Mouse (Mus musculus): ENCODE measurements around the gene Numb.
A peak's percentile ranks its signal among the peaks of the same experiment; 100 is the strongest.

The Numb gene

GRCm38 (mm10) chr12:83923486-83923859, 1.7 kb upstream of the Numb start:
- DNase-seq (ENCODE audit: inconsistent age in 2 of 2, low spot score in 1 of 2) = no peak

- DNase-seq (ENCODE audit: inconsistent age in 2 of 2, low spot score in 1 of 2) = peak in 1 of 2 experiments; percentile 52
These were observed 1.2 kb upstream of the Numb start for GRCm38 (mm10) chr12:83922724-83923485.

DNA sequence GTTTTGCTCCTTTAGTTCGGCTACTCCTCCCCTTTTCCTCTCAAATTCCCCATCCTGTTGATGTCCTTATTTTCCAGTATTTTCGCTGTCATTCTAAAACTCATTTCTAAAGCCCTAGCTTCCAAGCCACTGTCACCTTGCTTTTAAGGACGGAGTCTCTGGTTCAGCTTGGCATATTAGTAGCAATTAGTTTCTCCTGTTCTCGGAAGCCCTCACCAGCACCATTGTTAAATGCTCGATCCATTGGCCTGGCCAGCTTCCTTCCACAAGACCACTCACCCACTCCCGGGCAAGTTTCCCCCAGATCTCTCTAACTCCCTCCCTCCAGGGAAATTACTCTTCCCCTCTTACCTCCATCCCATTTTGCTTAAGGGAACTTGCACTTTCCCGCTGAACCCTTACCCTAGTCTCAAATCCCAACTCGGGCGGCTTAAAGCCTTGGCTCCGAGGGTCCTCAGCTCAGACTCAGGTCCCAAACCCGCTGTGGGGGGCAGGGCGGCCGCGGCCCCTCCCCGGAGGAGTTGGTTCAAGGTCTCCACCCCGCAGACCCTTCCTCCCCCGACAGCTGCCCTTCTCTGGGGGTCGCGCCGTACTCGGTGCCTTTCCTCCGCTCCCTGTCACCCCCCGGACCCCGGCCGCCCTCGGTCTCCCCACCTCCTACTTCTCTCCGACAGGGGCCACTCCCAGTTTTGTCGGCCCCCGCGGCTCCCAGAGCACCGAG, 853 bp downstream of the Numb start:
- DNase-seq (ENCODE audit: inconsistent age in 2 of 2, low spot score in 1 of 2) = peak; percentile 59 to 75

- peak; percentile 15 to 55 for DNase-seq (ENCODE audit: inconsistent age in 2 of 2, low spot score in 1 of 2)
These were observed 4.8 kb downstream of the Numb start for GRCm38 (mm10) chr12:83916884-83917283.

- DNase-seq (ENCODE audit: inconsistent age in 2 of 2, low spot score in 1 of 2) = no peak
These were observed 6.9 kb downstream of the Numb start for GRCm38 (mm10) chr12:83914797-83915196.

DNA sequence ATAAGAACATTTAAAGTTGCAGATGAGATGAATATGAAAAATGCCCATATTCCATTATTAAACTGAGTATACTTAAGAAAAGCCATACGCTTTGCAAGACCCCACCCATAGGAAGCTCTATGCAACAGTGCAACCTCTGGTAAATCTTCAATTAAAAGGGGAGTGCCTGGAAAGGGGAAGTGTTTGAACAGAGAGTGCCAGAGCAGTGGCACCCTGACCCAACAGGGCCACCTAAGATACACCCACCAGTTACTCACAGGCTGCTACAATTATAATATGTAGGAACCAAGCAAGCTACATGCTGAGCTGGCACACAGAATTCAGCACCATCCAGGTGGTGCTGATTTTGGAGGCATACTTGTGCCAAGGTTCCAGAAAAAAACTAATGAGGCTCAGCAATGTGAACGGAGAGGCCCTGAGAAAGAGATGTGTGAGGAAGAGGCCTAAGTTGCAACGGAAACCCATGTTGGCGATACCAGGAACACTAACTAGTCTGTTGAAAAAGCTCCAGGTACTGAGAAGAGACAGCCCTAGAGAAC, 7.5 kb downstream of the Numb start:
- DNase-seq (ENCODE audit: inconsistent age in 2 of 2, low spot score in 1 of 2) = no peak

DNA sequence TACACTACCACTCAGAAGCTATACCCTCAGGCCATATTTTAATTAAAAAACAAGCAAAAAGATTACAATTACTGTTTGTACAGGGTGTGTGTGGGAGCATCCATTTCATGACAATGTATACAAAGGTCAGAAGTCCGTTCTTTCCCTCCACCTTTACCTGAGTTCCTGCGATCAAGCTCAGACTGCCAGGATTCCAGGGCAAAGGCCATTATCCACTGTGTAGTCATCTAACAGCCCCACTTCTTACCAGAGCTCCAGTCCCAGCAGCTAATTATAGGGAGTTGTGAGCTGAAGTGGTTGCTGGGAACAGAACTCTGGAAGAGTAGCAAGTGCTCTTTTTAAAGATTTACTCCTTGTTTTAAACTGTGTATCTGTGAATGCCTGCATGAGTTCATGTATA, 11.3 kb downstream of the Numb start:
- DNase-seq (ENCODE audit: inconsistent age in 2 of 2, low spot score in 1 of 2) = no peak

- no peak for DNase-seq (ENCODE audit: inconsistent age in 2 of 2, low spot score in 1 of 2)
These were observed 28.8 kb downstream of the Numb start for GRCm38 (mm10) chr12:83892926-83893325.

DNA sequence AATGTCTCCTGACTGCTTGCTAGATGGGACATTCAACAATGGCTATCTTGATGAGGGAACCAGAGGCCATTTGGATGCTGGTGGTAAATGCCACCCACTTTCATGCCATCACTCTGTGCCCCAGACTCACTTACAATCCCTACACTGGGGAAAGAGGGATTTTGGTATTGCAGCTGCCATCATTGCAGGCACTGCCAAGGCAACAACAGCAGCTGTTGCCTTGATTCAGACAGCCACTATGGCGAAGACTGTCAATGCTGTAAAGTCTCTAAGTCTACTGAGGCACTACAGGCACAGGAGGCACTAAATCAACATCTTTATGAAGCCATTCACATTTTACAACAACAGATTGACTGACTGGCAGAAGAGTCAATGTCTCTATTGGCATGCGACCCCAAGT, 30.5 kb downstream of the Numb start:
- no peak for DNase-seq (ENCODE audit: inconsistent age in 2 of 2, low spot score in 1 of 2)

DNA sequence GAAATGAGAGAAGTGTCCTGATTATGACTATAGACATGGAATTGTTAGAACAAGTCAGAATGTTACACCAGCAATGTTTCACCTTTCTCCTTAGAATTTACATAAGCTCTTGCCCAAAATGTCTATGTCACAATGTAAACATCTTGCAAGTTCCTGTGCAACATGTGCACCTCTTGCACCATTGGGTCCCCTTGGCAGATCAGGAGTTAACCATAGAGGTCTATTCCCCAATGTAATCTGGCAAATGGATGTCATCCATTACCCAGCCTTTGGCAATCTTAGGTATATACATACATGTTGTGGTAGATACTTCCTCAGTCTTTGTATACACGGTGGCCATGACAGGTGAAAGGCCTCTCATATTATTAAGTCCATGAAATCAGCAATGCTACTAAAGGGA, 32.6 kb downstream of the Numb start:
- no peak for DNase-seq (ENCODE audit: inconsistent age in 2 of 2, low spot score in 1 of 2)

- DNase-seq (ENCODE audit: inconsistent age in 2 of 2, low spot score in 1 of 2) = peak; percentile 73 to 78
These were observed 36.0 kb downstream of the Numb start for GRCm38 (mm10) chr12:83885516-83886285.

- peak in 1 of 2 experiments; percentile 45 for DNase-seq (ENCODE audit: inconsistent age in 2 of 2, low spot score in 1 of 2)
These were observed 36.7 kb downstream of the Numb start for GRCm38 (mm10) chr12:83885065-83885464.

DNA sequence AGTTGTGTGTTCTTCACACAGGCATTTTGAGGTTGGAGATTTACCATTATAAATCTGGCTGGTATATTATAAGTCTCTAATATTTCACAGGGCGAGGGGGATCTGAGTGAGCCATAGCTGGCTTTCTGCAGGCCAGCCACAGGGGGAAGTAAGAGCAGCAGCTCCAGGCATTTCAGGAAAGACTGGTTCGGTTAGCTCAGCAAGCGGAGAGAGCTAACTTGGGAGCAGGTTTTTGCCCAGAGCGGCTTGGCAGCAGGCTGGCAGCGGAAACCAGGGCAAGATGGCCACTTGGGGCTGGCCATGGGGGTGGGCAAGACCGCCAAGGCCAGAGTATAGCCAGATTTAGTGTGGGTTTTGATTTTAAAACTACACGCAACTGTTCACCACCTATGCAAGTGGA, 39.2 kb downstream of the Numb start:
- DNase-seq (ENCODE audit: inconsistent age in 2 of 2, low spot score in 1 of 2) = no peak

DNA sequence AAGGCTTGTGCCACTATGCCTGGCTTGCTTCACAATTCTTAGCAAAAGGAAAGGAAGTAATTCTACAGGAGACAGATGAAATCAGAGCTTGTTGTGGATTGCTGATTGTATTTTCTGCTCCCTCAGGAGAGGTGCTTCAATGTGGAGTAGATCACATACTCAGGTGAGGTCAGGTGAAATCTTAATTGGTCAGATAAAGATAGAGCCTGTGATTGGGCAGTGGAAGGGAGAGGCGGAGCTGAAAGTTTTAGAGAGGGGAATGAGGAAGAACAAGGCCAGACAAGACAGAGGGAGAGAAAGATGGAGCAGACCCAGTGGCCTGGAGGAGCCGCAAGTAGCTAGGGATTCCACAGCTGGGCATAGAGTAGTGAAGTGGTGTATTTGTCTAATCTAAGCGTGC, 39.6 kb downstream of the Numb start:
- no peak for DNase-seq (ENCODE audit: inconsistent age in 2 of 2, low spot score in 1 of 2)

DNA sequence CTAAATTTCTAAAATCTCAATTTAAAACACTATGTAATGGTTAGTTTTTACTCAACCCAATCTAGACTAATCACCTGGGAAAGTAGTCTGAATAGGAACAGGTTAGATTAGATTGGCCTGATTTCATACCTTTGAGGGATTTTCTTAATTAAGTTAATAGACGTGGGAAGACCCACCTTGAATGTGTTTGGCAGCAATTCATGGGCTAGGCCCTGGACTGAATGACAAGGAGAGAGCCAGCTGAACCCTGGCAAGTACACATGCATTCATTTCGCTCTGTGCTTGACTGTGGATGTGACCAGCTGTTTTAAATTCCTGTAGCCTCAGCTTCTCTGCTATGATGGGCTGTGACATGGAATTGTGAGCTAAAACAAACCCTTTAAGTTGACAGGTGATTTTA, 40.8 kb downstream of the Numb start:
- no peak for DNase-seq (ENCODE audit: inconsistent age in 2 of 2, low spot score in 1 of 2)

GRCm38 (mm10) chr12:83875097-83875496, 46.6 kb downstream of the Numb start:
- DNase-seq (ENCODE audit: inconsistent age in 2 of 2, low spot score in 1 of 2) = no peak

GRCm38 (mm10) chr12:83874597-83874996, 47.1 kb downstream of the Numb start:
- no peak for DNase-seq (ENCODE audit: inconsistent age in 2 of 2, low spot score in 1 of 2)

DNA sequence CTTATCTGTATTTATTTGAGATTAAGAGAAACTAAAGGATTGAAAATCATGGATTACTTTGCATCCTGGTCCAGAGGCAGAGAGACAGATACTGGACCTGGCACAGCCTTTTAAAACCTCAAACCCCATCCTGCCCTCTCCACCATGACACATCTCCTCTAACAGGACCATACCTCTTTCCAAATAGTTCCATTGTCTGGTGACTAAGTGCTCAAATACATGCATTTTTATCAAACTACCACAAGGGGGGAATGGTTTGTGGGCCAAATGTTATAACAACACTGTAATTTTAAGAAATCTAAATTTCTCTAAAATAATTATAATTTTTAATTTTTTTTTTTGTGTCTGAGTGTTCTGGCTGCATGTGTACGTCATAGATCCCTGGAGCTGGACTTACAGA, 57.2 kb downstream of the Numb start:
- no peak for DNase-seq (ENCODE audit: inconsistent age in 2 of 2, low spot score in 1 of 2)

GRCm38 (mm10) chr12:83861880-83862279, 59.9 kb downstream of the Numb start:
- DNase-seq (ENCODE audit: inconsistent age in 2 of 2, low spot score in 1 of 2) = no peak

DNA sequence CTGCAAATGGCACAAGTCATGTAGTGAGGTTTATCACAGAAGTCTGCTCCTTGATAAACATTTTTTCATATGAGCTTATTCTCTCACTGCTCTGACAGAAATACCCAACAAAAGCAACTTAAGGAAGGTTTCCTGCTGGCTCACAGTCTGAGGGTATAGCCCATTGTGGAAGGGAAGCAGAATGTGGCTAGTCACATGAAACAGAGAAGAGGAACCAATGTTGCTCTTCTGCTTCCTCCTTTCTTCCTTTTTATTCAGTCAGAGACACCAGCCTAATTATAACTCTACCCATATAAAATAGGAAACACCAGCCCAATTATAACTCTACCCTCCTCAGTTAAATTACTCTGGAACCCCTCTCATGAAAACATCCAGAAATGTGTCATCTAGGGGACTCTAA, 61.0 kb downstream of the Numb start:
- DNase-seq (ENCODE audit: inconsistent age in 2 of 2, low spot score in 1 of 2) = no peak

GRCm38 (mm10) chr12:83858052-83858451, 63.7 kb downstream of the Numb start:
- DNase-seq (ENCODE audit: inconsistent age in 2 of 2, low spot score in 1 of 2) = no peak

DNA sequence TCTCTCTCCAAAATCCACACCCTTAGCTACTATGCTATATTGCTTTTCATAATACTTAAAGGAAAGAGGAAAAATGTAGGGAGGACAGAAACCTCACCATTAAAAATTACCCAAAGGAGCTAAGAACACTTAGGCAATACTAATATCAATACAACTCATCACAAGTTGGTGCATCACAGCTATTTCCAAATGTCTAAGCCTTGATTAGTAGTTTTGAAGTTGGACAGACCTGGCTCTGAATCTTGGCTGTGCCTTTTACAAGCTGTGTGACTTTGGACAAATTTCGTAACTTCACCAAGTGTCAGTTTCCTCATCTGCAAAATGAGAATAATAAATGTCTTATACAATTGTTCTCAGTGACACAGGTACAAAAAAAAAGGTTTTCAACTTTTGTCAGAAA, 66.5 kb downstream of the Numb start:
- DNase-seq (ENCODE audit: inconsistent age in 2 of 2, low spot score in 1 of 2) = no peak

Measured in adrenal gland, adult (tissue).